Mouse (Mus musculus) liver, embryonic 13.5 days (tissue): ENCODE measurements around the gene Gm17019. TPM values are rescaled to one million over a fixed set of nuclear protein-coding genes. Genes with fewer than 3 reads are reported as not detected.
"Not testable (repeated sequence)": the region's sequence is repeated elsewhere in the genome, so short reads cannot be mapped to it uniquely, and the experiment has no call there.

Source experiments
- ATAC-seq: fragments of 200-750 bp; cut with Nextera tagmentation; 2 replicates; pipeline ENCODE4 v1.8.0; 2017; ENCODE audit warnings: low read depth, mild to moderate bottlenecking, moderate number of reproducible peaks, moderate library complexity
- DNase-seq: peaks from one replicate; pipeline ENCODE4 v3.0.0; 2022
- H3K27ac ChIP-seq: fragments of 300-500 bp; sonication (generic); 2 replicates; pipeline ENCODE4 v1.5.1; 2015; ENCODE audit warnings: moderate library complexity, mild to moderate bottlenecking, inconsistent platforms
- H3K27me3 ChIP-seq: fragments of 300-500 bp; sonication (generic); 2 replicates; pipeline ENCODE4 v1.6.1; 2015; ENCODE audit warnings: mild to moderate bottlenecking, inconsistent platforms
- H3K36me3 ChIP-seq: fragments of 300-500 bp; sonication (generic); 2 replicates; pipeline ENCODE4 v1.6.1; 2015; ENCODE audit warnings: mild to moderate bottlenecking, inconsistent platforms
- H3K4me1 ChIP-seq: fragments of 300-500 bp; sonication (generic); replicated peaks from 2 replicates; pipeline ENCODE4 v1.6.1; 2015; ENCODE audit warnings: inconsistent platforms
- H3K4me2 ChIP-seq: fragments of 300-500 bp; sonication (generic); 2 replicates; pipeline ENCODE4 v1.6.1; 2015; ENCODE audit warnings: inconsistent platforms, mild to moderate bottlenecking, moderate library complexity
- H3K4me3 ChIP-seq: fragments of 300-500 bp; sonication (generic); replicated peaks from 2 replicates; pipeline ENCODE4 v1.5.1; 2015; ENCODE audit warnings: mild to moderate bottlenecking, inconsistent platforms
- H3K9ac ChIP-seq: fragments of 300-500 bp; sonication (generic); 2 replicates; pipeline ENCODE4 v1.6.1; 2015; ENCODE audit warnings: mild to moderate bottlenecking, inconsistent platforms
- H3K9me3 ChIP-seq: fragments of 300-500 bp; sonication (generic); replicated peaks from 2 replicates; pipeline ENCODE4 v1.6.1; 2016; ENCODE audit warnings: inconsistent platforms
- WGBS: fragments of 180-500 bp; shearing (Covaris S2); methylation state at CpG from one replicate; pipeline ENCODE4 v1.1.7; 2015; ENCODE audit not compliant: insufficient replicate concordance; 5-methylcytosine and 5-hydroxymethylcytosine counted together
- polyA plus RNA-seq: library from polyadenylated mRNA; unstranded; fragments of >200 nt; fragmentation: Nextera tagmentation; extraction: Ambion mirVana; gene quantifications from 2 replicates; pipeline ENCODE4 v1.2.1, GENCODE M21; 2015

Gene Gm17019
- polyA plus RNA-seq, 1 experiment from 2014 or later, result not detected

DNA sequence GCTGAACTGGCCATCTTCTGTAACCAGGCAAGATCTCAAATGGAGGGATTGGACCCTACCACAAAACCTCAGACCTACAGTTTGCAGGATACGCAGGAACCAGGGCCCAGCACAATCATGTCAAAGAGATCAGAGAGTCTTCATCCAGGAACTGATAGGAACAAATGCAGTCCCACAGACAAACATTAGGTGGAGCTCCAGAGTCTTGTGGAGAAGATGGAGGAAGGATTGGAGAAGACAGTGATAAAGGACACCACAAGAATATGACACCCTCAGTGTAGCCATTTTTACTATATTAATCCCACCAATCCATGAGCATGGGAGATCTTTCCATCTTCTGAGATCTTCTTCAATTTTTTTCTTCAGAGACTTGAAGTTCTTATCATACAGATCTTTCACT is 8.5 kb downstream of the Gm17019 start:
- not testable (repeated sequence) for H3K27ac ChIP-seq, H3K27me3 ChIP-seq, DNase-seq, H3K4me2 ChIP-seq, H3K9ac ChIP-seq, ATAC-seq, H3K4me3 ChIP-seq, H3K9me3 ChIP-seq, H3K36me3 ChIP-seq, H3K4me1 ChIP-seq
- 56% methylated on average over 1 of the region's 1 CpGs for WGBS

GRCm38 (mm10) chr5:15020067-15020466 is 12.7 kb downstream of the Gm17019 start:
- not testable (repeated sequence) for ATAC-seq, H3K36me3 ChIP-seq, H3K4me1 ChIP-seq, H3K27ac ChIP-seq, H3K9ac ChIP-seq, H3K27me3 ChIP-seq, H3K4me3 ChIP-seq, H3K9me3 ChIP-seq, DNase-seq, H3K4me2 ChIP-seq
- 51% methylated on average over 2 of the region's 2 CpGs for WGBS

DNA sequence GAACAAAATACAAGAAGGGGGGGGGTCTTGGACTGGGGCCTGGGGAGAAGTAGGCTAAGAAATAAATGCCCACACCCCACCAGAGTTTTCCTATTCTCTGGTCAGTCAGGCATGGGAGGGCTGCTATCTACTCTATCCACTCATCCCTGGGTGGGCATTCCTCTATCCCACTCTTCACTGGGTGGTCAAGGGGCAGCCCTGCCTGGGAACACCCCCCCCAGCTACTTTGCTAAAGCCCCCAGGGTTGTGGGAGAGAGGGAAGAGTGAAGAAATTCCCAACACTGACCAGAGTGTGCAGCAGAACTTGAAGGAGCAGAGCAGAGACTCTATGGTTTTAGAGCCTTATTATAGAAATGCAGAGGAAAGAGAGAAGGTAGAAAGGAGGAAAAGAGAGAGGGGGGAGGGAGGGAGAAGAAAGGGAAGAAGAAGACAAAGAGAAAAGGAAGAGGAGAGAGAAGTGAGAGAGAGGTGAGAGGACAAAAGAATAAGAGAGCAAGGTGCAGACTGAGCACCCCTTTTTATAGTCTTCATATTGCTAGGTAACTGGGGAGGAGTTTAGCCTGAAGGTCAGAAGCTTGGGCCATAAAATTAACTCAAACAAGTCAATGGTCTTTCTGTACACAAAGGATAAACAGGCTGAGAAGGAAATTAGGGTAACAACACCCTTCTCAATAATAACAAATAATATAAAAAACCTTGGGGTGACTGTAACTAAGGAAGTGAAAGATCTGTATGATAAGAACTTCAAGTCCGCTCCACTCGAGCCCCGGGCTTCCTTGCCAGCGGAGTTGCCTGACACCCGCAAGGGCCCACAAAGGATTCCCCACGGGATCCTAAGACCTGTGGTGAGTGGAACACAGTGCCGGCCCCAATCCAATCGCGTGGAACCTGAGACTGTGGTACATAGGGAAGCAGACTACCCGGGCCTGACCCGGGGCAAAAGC is 21.9 kb downstream of the Gm17019 start:
- ATAC-seq, H3K4me2 ChIP-seq: not testable (repeated sequence)

GRCm38 (mm10) chr5:15006907-15007306 is 25.9 kb downstream of the Gm17019 start:
- WGBS, result 39% methylated on average over 3 of the region's 3 CpGs
- H3K4me1 ChIP-seq, H3K27me3 ChIP-seq, H3K27ac ChIP-seq, H3K4me2 ChIP-seq, ATAC-seq, H3K4me3 ChIP-seq, H3K36me3 ChIP-seq, DNase-seq, H3K9ac ChIP-seq: not testable (repeated sequence)
- H3K9me3 ChIP-seq, result peaks cover 12% of the 10 kb centered on the region

More for the DNA sequence above, 21.9 kb downstream of the Gm17019 start:
- H3K27me3 ChIP-seq, H3K9me3 ChIP-seq, DNase-seq, H3K4me3 ChIP-seq, H3K9ac ChIP-seq, H3K4me1 ChIP-seq, H3K36me3 ChIP-seq, H3K27ac ChIP-seq: not testable (repeated sequence)
- 72% methylated on average over 11 of the region's 11 CpGs for WGBS

- not testable (repeated sequence) for H3K27ac ChIP-seq, ATAC-seq, DNase-seq, H3K36me3 ChIP-seq, H3K4me1 ChIP-seq, H3K4me3 ChIP-seq, H3K9ac ChIP-seq, H3K27me3 ChIP-seq, H3K4me2 ChIP-seq, H3K9me3 ChIP-seq
- WGBS, result 53% methylated on average over 3 of the region's 3 CpGs
Measured at GRCm38 (mm10) chr5:15006288-15006687, 26.5 kb downstream of the Gm17019 start.

- WGBS, result 41% methylated on average over 3 of the region's 4 CpGs
- H3K27ac ChIP-seq, H3K4me2 ChIP-seq, H3K9ac ChIP-seq, H3K36me3 ChIP-seq, DNase-seq, H3K9me3 ChIP-seq, H3K27me3 ChIP-seq, H3K4me1 ChIP-seq, ATAC-seq, H3K4me3 ChIP-seq: not testable (repeated sequence)
Measured at GRCm38 (mm10) chr5:15005584-15005983, 27.2 kb downstream of the Gm17019 start.

DNA sequence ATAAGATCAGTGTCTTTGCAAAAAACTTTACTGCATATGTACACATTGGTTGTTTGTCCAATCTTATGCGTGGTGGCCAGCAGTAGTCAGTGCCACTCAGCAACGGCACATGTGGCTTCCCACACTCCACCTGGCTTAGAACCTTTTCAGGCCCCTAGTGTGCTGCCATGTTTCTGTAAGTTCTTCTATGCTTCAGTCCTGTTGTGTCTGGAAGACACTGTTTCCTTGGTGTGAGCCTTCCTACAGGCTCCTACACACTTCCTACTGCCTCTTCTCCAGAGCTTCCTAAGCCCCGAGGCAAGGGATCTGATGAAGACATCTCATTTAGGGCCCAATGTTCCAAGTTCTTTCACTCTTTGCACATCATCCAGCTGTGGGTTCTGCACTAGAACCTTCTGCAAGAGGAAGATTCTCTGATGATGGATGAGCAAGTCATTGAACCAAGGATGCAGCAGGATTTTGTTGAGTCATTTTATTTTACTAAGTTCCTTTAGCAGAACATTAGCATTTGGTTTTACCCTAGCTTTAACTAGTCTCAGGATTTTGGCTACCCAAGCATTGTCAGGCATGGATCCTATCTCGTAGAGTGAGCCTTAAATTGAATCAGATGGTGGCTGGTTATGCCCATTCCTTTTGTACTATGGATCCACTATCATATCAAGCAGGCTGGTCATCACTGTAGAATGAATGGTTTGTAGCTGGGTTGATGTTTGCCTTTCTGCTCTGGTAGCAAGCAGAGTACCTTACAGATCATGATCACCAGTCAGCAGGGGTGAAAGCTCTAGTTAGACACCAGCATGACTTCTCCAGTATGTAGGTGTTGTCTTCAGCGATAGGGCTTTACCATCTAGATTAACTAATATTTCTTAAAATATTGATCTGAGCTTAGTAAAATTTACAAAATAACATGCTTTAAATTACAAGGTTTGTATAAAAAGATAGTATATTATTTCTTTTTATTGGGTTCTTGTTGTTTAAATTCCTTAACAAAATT is 27.9 kb downstream of the Gm17019 start:
- not testable (repeated sequence) for H3K27ac ChIP-seq, H3K9me3 ChIP-seq, H3K4me1 ChIP-seq, H3K4me3 ChIP-seq, H3K36me3 ChIP-seq, H3K9ac ChIP-seq, H3K27me3 ChIP-seq, DNase-seq, H3K4me2 ChIP-seq
- peak; percentile 68 for ATAC-seq
- 60% methylated on average over 5 of the region's 5 CpGs for WGBS

- H3K4me2 ChIP-seq, ATAC-seq, H3K4me3 ChIP-seq, H3K36me3 ChIP-seq, H3K9ac ChIP-seq, H3K27me3 ChIP-seq, H3K9me3 ChIP-seq, H3K4me1 ChIP-seq, H3K27ac ChIP-seq, DNase-seq: not testable (repeated sequence)
- WGBS, result 61% methylated on average over 9 of the region's 9 CpGs
Measured at GRCm38 (mm10) chr5:14998077-14998476, 34.7 kb downstream of the Gm17019 start.

DNA sequence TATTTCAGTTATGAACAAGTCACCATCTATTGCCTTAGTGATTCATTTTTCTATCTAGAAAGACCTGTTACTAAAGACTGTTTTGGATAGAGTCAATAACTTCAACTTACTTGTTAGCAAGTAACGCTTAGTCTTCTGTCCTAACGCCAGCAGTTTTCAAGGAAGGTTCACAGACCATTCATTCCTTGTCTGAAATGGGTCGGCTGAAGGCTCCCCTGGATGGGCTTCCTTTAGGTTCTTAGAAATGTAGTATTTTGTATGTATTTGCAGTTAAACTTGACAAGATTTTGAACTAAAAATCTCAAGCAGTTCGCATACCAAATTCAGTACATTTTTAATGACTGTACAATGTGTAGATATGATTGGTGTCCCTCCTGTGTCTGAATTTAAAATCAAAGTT is 35.2 kb downstream of the Gm17019 start:
- DNase-seq, H3K27me3 ChIP-seq: not testable (repeated sequence)

GRCm38 (mm10) chr5:14996670-14997249 is 36.0 kb downstream of the Gm17019 start:
- H3K4me1 ChIP-seq, H3K27me3 ChIP-seq, H3K36me3 ChIP-seq, H3K27ac ChIP-seq, H3K4me2 ChIP-seq, DNase-seq, H3K4me3 ChIP-seq, H3K9ac ChIP-seq, ATAC-seq: not testable (repeated sequence)
- peaks cover 12% of the 10 kb centered on the region; the same call in 1 of the 2 replicates for H3K9me3 ChIP-seq
- WGBS, result 48% methylated on average over 7 of the region's 7 CpGs

More for the DNA sequence above, 35.2 kb downstream of the Gm17019 start:
- not testable (repeated sequence) for H3K9ac ChIP-seq, H3K4me2 ChIP-seq, ATAC-seq, H3K9me3 ChIP-seq, H3K36me3 ChIP-seq, H3K4me1 ChIP-seq, H3K27ac ChIP-seq, H3K4me3 ChIP-seq
- 64% methylated on average over 4 of the region's 4 CpGs for whole genome bisulfite sequencing

DNA sequence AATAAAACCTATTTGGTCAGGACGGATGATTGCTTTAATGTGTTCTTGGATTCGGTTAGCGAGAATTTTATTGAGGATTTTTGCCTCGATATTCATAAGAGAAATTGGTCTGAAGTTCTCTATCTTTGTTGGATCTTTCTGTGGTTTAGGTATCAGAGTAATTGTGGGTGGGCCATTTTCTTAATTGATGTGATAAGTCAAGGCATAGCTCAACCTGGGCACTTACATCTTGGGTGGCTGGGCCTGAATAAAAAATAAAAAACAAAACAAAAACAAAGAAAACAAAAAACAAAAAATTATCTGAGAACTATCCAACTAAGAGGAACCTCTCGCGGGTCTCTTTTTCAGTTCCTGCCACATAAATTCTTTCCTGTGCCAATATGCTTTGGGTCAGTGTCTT is 38.7 kb downstream of the Gm17019 start:
- not testable (repeated sequence) for H3K4me2 ChIP-seq, H3K36me3 ChIP-seq, H3K4me1 ChIP-seq, H3K4me3 ChIP-seq, H3K9ac ChIP-seq, ATAC-seq, H3K27me3 ChIP-seq, H3K27ac ChIP-seq, DNase-seq
- WGBS, result 70% methylated on average over 6 of the region's 6 CpGs
- peaks cover 20% of the 10 kb centered on the region; the same call in 1 of the 2 replicates for H3K9me3 ChIP-seq
